Mouse (Mus musculus): ENCODE measurements at regions not wholly inside any gene's neighbourhood (a gene's known extent, or its start where the extent isn't known, plus 50 kb on each side); places are given as distances from the start of the nearest gene placed in this dataset.

GRCm38 (mm10) chr9:41220105-41220669 is 58.7 kb upstream of the Ubash3b start:
- Histone ChIP-seq H3K4me3 (replicated peaks; ENCODE audit: control insufficient read depth, low read depth, low read length) (no peak overlapping the region), H3K4me1 (ENCODE audit: control insufficient read depth, insufficient read depth, low read length) (no peaks in the 10 kb centered on the region), H3K27ac (ENCODE audit: control insufficient read depth, insufficient read depth, low read depth, low read length, poor library complexity) (no peak overlapping the region)
- 62% methylated on average over 3 of the region's 3 CpGs for WGBS
- no peak for TF ChIP-seq POLR2A (IDR thresholded peaks at IDR 0.05; ENCODE audit: borderline replicate concordance, control insufficient read depth, low read depth, low read length)
- TF ChIP-seq CTCF (IDR thresholded peaks at IDR 0.05; ENCODE audit: control insufficient read depth, insufficient read depth, low read length) = no peak

DNA sequence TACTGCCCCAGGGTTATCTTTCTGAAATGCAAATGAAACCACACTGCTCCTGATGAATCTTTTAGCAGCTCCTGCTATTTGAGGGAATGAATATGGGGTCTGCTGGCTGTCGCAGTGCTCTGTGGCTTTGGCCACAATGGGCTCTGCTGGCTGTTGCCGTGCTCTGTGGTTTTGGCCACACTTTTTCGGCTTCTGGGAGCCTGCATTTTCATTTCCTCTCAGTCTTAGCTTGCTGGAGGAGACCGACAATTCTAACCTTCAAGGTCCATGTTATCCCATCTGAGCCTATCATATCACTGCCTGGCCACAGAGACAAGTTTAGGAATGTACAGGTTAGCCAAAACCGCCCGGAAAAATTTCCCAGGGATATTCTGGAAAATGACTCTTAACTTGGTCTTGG is 57.2 kb upstream of the Ubash3b start:
- H3K27ac ChIP-seq (ENCODE audit: control insufficient read depth, insufficient read depth, low read depth, low read length, poor library complexity) = no peak overlapping the region
- H3K4me1 ChIP-seq (ENCODE audit: control insufficient read depth, insufficient read depth, low read length) = no peaks in the 10 kb centered on the region
- 24% methylated on average over 6 of the region's 6 CpGs for WGBS
- TF ChIP-seq CTCF (IDR thresholded peaks at IDR 0.05; ENCODE audit: control insufficient read depth, insufficient read depth, low read length) (no peak), POLR2A (IDR thresholded peaks at IDR 0.05; ENCODE audit: borderline replicate concordance, control insufficient read depth, low read depth, low read length) (no peak)
- no peak overlapping the region for H3K4me3 ChIP-seq (replicated peaks; ENCODE audit: control insufficient read depth, low read depth, low read length)

GRCm38 (mm10) chr9:41216248-41216647 is 54.8 kb upstream of the Ubash3b start:
- no peak overlapping the region for H3K4me3 ChIP-seq (replicated peaks; ENCODE audit: control insufficient read depth, low read depth, low read length)
- 81% methylated on average over 3 of the region's 3 CpGs for WGBS
- TF ChIP-seq POLR2A (IDR thresholded peaks at IDR 0.05; ENCODE audit: borderline replicate concordance, control insufficient read depth, low read depth, low read length) (no peak), CTCF (IDR thresholded peaks at IDR 0.05; ENCODE audit: control insufficient read depth, insufficient read depth, low read length) (no peak)
- H3K27ac ChIP-seq (ENCODE audit: control insufficient read depth, insufficient read depth, low read depth, low read length, poor library complexity) = no peak overlapping the region
- peaks cover 1% of the 10 kb centered on the region; the same call in 1 of the 2 replicates for H3K4me1 ChIP-seq (ENCODE audit: control insufficient read depth, insufficient read depth, low read length)

- TF ChIP-seq CTCF (IDR thresholded peaks at IDR 0.05; ENCODE audit: control insufficient read depth, insufficient read depth, low read length) (no peak), POLR2A (IDR thresholded peaks at IDR 0.05; ENCODE audit: borderline replicate concordance, control insufficient read depth, low read depth, low read length) (no peak)
- no peak overlapping the region for H3K27ac ChIP-seq (ENCODE audit: control insufficient read depth, insufficient read depth, low read depth, low read length, poor library complexity)
- no peak overlapping the region for H3K4me3 ChIP-seq (replicated peaks; ENCODE audit: control insufficient read depth, low read depth, low read length)
- H3K4me1 ChIP-seq (ENCODE audit: control insufficient read depth, insufficient read depth, low read length) = peaks cover 1% of the 10 kb centered on the region; the same call in 1 of the 2 replicates
- 56% methylated on average over 5 of the region's 5 CpGs for WGBS
Observed at GRCm38 (mm10) chr9:41215026-41215425, 53.5 kb upstream of the Ubash3b start.

GRCm38 (mm10) chr9:41212943-41213529 is 51.5 kb upstream of the Ubash3b start:
- TF ChIP-seq POLR2A (IDR thresholded peaks at IDR 0.05; ENCODE audit: borderline replicate concordance, control insufficient read depth, low read depth, low read length) (no peak), CTCF (IDR thresholded peaks at IDR 0.05; ENCODE audit: control insufficient read depth, insufficient read depth, low read length) (no peak)
- WGBS = 41% methylated on average over 14 of the region's 14 CpGs
- H3K4me3 ChIP-seq (replicated peaks; ENCODE audit: control insufficient read depth, low read depth, low read length) = no peak overlapping the region
- H3K4me1 ChIP-seq (ENCODE audit: control insufficient read depth, insufficient read depth, low read length) = peaks cover 1% of the 10 kb centered on the region; the same call in 1 of the 2 replicates
- H3K27ac ChIP-seq (ENCODE audit: control insufficient read depth, insufficient read depth, low read depth, low read length, poor library complexity) = no peak overlapping the region; the same call in 1 of the 2 replicates

DNA sequence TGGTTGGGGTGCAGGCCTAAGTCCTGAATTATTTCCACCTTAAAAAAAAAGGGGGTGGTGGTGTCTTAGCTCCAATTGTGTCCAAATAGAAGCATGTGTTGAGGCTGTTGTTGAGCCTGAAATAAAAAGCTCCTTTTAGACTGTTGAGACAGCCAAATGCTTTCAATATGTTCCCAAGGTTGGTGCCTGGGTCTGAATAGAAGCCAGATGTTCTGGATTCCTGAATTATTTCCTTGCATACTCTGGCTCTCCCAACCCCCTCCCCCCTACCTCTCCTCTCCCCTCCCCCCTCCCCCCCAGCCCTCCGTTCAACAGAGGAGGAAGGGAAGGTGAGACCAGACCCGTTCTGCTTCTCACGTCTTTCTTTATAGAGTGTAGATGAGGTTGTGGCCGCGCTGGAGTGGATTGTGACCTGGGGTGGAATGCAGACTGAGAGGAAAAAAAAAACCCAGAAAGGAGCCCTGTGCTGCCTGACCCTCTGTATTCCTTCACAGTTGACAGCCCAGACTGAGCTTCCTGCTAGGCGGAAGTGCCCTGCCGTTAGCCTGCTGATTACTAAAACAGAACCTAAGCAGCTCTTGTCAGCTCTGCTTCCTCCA is 50.9 kb upstream of the Ubash3b start:
- Histone ChIP-seq H3K4me1 (ENCODE audit: control insufficient read depth, insufficient read depth, low read length) (peaks cover 1% of the 10 kb centered on the region; the same call in 1 of the 2 replicates), H3K4me3 (replicated peaks; ENCODE audit: control insufficient read depth, low read depth, low read length) (peak overlapping the region; percentile 59), H3K27ac (ENCODE audit: control insufficient read depth, insufficient read depth, low read depth, low read length, poor library complexity) (0 out of 2 replicates have a peak overlapping the region, but pooled peaks have one; percentile 18)
- TF ChIP-seq CTCF (IDR thresholded peaks at IDR 0.05; ENCODE audit: control insufficient read depth, insufficient read depth, low read length) (no peak), POLR2A (IDR thresholded peaks at IDR 0.05; ENCODE audit: borderline replicate concordance, control insufficient read depth, low read depth, low read length) (no peak)
- WGBS = 0% methylated on average over 7 of the region's 7 CpGs

- TF ChIP-seq CTCF (IDR thresholded peaks at IDR 0.05; ENCODE audit: control insufficient read depth, insufficient read depth, low read length) = no peak
- TF ChIP-seq POLR2A (IDR thresholded peaks at IDR 0.05; ENCODE audit: borderline replicate concordance, control insufficient read depth, low read depth, low read length) = no peak
- no peak overlapping the region for H3K27ac ChIP-seq (ENCODE audit: control insufficient read depth, insufficient read depth, low read depth, low read length, poor library complexity)
Observed at GRCm38 (mm10) chr9:41211865-41212302, 50.4 kb upstream of the Ubash3b start.

More at GRCm38 (mm10) chr9:41211865-41212302, 50.4 kb upstream of the Ubash3b start:
- WGBS = 73% methylated on average over 10 of the region's 10 CpGs
- Histone ChIP-seq H3K4me1 (ENCODE audit: control insufficient read depth, insufficient read depth, low read length) (peaks cover 1% of the 10 kb centered on the region; the same call in 1 of the 2 replicates), H3K4me3 (replicated peaks; ENCODE audit: control insufficient read depth, low read depth, low read length) (no peak overlapping the region)
